Mouse (Mus musculus) lung, adult 10 weeks (tissue): ENCODE data around the gene Sec31b. TPM values are rescaled to one million over a fixed set of nuclear protein-coding genes. Genes with fewer than 3 reads are reported as not detected.

Source experiments
- polyA plus RNA-seq: library from polyadenylated mRNA; stranded (reverse); fragments of 350-450 nt; fragmentation: Illumina TruSeq; extraction: RNeasy Lipid Tissue Mini Kit (QIAGEN cat#74804); gene quantifications from one replicate; pipeline ENCODE4 v1.2.3, GENCODE M21; 2014; ENCODE audit warnings: low read depth, low replicate concordance; ENCODE audit not compliant: insufficient read depth

The Sec31b gene
- polyA plus RNA-seq = 0.65 TPM

GRCm38 (mm10) chr19:44545321-44546041 lies at the start of gene Sec31b:
Sec31b (minus strand) TSS chr19:44545864.

GRCm38 (mm10) chr19:44562652-44563206 lies 17.1 kb upstream of the Sec31b start, which contains the start of gene Hif1an:
Hif1an (plus strand) TSS chr19:44562850.

DNA sequence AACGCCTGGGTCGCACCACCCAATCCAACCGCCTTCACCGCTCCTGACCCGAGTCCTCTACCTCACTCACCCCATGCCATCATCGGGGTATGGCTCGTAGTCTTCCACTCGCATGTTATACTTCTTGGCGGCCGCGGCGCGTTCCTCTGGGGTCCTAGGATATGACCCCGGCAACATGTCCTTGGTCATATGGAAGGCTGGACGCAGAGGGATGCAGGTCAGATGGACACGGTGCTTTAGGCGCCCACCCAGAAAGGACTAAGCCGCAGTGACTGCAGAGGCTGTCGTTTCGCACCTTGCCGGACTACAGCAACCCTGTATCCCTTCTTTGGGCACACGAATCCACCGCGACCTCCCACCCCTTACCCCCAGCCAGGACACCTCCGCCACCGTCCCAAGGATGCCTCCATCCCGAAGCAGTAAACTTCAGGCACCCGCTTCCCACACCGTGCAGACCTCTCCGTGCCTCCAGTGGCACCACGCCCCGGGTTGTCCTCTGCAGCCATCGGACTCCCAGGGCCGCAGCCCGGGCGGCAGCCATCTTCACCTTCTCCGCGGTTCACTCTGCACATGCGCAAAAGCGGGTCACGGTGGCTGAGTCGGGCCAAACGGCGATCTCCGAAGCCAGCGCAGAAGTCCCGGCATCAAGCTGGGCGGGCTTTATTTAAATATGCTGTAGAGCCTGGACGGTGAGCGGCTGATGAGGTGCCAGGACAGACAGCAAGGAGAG lies 9.4 kb upstream of the Sec31b start, which contains the start of gene Ndufb8:
Gene Ndufb8, minus strand, starts transcription at position 580 of the 730 bp plus-strand sequence.

GRCm38 (mm10) chr19:44552731-44553130 lies 7.1 kb upstream of the Sec31b start, which contains the start of gene Gm20538:
Gm20538 (minus strand) TSS chr19:44552831.

GRCm38 (mm10) chr19:44493128-44493527 lies 52.5 kb downstream of the Sec31b start, which contains the start of gene Wnt8b:
Wnt8b (plus strand) TSS chr19:44493472.

Other genes with a start within 250 kb of the Sec31b start
- gene Scd4, start 212.8 kb downstream of the Sec31b start, polyA plus RNA-seq = 0.59 TPM
- 473 TPM for gene Scd1, start 138.0 kb downstream of the Sec31b start, polyA plus RNA-seq
- gene Wnt8b, start 52.4 kb downstream of the Sec31b start, polyA plus RNA-seq = not detected
- gene Gm20538, start 7.0 kb upstream of the Sec31b start, polyA plus RNA-seq = not detected
- gene Ndufb8, start 9.6 kb upstream of the Sec31b start, polyA plus RNA-seq = 283 TPM
- 12.8 TPM for gene Hif1an, start 17.0 kb upstream of the Sec31b start, polyA plus RNA-seq
- gene Pax2, start 210.2 kb upstream of the Sec31b start, polyA plus RNA-seq = not detected